Mouse (Mus musculus) liver, embryonic 14.5 days (tissue): ENCODE results near the gene Vsig2. TPM values are rescaled to one million over a fixed set of nuclear protein-coding genes. Genes with fewer than 3 reads are reported as not detected.

Experiments used
- ATAC-seq: fragments of 200-750 bp; cut with Nextera tagmentation; 2 replicates; pipeline ENCODE4 v1.8.0; 2017; ENCODE audit warnings: moderate number of reproducible peaks, mild to moderate bottlenecking, moderate library complexity; ENCODE audit not compliant: insufficient read depth
- DNase-seq, 3 experiments: peaks; one replicate each; pipeline ENCODE4 v3.0.0-alpha.2; 2012 to 2013; ENCODE audit warnings: low read depth in 3 of 3, low spot score in 3 of 3
- H3K27ac ChIP-seq: fragments of 300-500 bp; sonication (generic); 2 replicates; pipeline ENCODE4 v1.5.1; 2014; ENCODE audit warnings: moderate library complexity, mild to moderate bottlenecking, control low read depth, inconsistent platforms
- H3K27me3 ChIP-seq: fragments of 300-500 bp; sonication (generic); 2 replicates; pipeline ENCODE4 v1.6.1; 2014; ENCODE audit warnings: mild to moderate bottlenecking, low read length, moderate library complexity; ENCODE audit not compliant: control insufficient read depth, insufficient read depth
- H3K36me3 ChIP-seq: fragments of 300-500 bp; sonication (generic); replicated peaks from 2 replicates; pipeline ENCODE4 v1.6.1; 2014; ENCODE audit warnings: low read depth; ENCODE audit not compliant: control insufficient read depth, insufficient read depth
- H3K4me1 ChIP-seq, 2 experiments: fragments of 200-500 bp in 1 of 2; fragments of 300-500 bp in 1 of 2; sonication (generic) in 1 of 2; replicated peaks; 2 replicates each; pipeline ENCODE4 v1.6.1; 2012 to 2014; ENCODE audit warnings: antibody characterized with exemption in 1 of 2, inconsistent platforms in 1 of 2, low read length in 1 of 2; ENCODE audit not compliant: control insufficient read depth in 2 of 2, insufficient read depth in 2 of 2
- H3K4me2 ChIP-seq: fragments of 300-500 bp; sonication (generic); 2 replicates; pipeline ENCODE4 v1.6.1; 2014; ENCODE audit warnings: low read depth, mild to moderate bottlenecking, control low read depth, moderate library complexity
- H3K4me3 ChIP-seq, 2 experiments: fragments of 200-500 bp in 1 of 2; fragments of 300-500 bp in 1 of 2; sonication (generic) in 1 of 2; 2 replicates each; pipeline ENCODE4 v1.5.1; 2012 to 2014; ENCODE audit warnings: low read depth in 2 of 2, low read length in 2 of 2, mild to moderate bottlenecking in 2 of 2, control low read depth in 1 of 2, inconsistent platforms in 1 of 2, moderate library complexity in 1 of 2; ENCODE audit not compliant: insufficient read depth in 1 of 2
- H3K9ac ChIP-seq: fragments of 300-500 bp; sonication (generic); replicated peaks from 2 replicates; pipeline ENCODE4 v1.6.1; 2014; ENCODE audit warnings: mild to moderate bottlenecking, control low read depth, moderate library complexity
- H3K9me3 ChIP-seq: fragments of 300-500 bp; sonication (generic); 2 replicates; pipeline ENCODE4 v1.6.1; 2016; ENCODE audit warnings: low read length, mixed read lengths; ENCODE audit not compliant: control insufficient read depth
- CTCF ChIP-seq: IDR thresholded peaks from 2 replicates; pipeline ENCODE4 v1.5.1; 2016; ENCODE audit warnings: antibody characterized with exemption, low read depth, control low read depth
- EP300 ChIP-seq: IDR thresholded peaks from 2 replicates; pipeline ENCODE4 v1.6.1; 2016; ENCODE audit warnings: antibody characterized with exemption, low read depth
- whole genome bisulfite sequencing: fragments of 180-500 bp; shearing (Covaris S2); extraction: QIAGEN DNeasy Blood & Tissue Kit; methylation state at CpG from one replicate; pipeline ENCODE4 v1.1.7; 2014; ENCODE audit not compliant: insufficient replicate concordance; 5-methylcytosine and 5-hydroxymethylcytosine counted together
- polyA plus RNA-seq, 2 experiments: library from polyadenylated mRNA; depleted of rRNA in 1 of 2; stranded (reverse) in 1 of 2; unstranded in 1 of 2; fragments of >200 nt; fragmentation: Nextera tagmentation in 1 of 2; extraction: Ambion mirVana in 1 of 2; gene quantifications; 2 replicates each; pipeline versions ENCODE4 v1.2.1 to v1.2.3; 2012 to 2014

Gene Vsig2
- polyA plus RNA-seq, 2 experiments = 0.36 to 0.70 TPM

DNA sequence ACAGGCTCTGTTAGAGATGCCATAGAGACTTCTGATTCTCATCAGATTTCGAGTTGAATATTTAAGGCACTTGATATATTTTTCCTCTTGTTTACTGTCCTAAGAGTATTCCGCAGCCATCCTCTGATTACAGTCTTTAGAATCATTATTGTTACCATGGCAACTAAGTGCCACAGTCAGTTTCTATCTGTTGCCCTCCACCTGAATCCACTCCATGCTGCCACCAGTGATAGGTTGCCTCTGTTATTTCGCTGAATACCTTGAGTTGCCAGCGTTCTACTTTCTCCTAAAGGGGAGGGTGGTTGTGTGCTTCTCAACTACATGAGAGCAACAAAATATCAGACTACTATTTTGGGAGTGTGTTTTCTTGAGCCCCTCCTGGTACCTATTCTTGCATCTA, 47.7 kb downstream of the Vsig2 start:
- H3K4me1 ChIP-seq = no peaks in the 10 kb centered on the region
- WGBS = 61% methylated on average over 4 of the region's 4 CpGs
- no peak overlapping the region for H3K4me2 ChIP-seq
- no peaks in the 10 kb centered on the region for H3K9me3 ChIP-seq
- H3K27me3 ChIP-seq = no peaks in the 10 kb centered on the region
- no peaks in the 10 kb centered on the region for H3K36me3 ChIP-seq
- ATAC-seq (no peak), DNase-seq (no peak)
- TF ChIP-seq CTCF = no peak
- TF ChIP-seq EP300 = no peak
- H3K4me3 ChIP-seq = no peak overlapping the region
- H3K9ac ChIP-seq = no peak overlapping the region
- H3K27ac ChIP-seq = no peak overlapping the region

DNA sequence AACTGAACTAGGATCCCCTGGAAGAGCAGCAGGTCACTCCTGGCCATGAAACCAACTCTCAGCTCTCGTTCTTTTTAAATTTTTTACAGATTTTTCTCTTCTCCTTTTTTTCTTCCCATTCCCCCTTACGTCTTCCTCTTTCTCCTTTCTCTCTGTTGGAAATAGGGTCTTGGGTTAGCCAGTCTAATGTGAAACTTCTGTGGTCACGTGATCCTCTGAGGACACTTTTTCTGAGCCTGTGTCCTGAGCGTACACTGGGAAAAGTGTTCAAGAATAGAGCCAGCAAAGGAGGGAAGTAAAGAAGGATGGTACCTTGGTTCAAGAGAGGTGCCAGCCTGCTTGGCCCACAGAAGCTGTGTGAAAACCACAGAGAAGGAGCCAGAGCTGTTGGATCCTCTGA, 51.3 kb downstream of the Vsig2 start:
- TF ChIP-seq EP300 (no peak), CTCF (no peak)
- Histone ChIP-seq H3K4me1 (peaks cover 0 to 4% of the 10 kb centered on the region in 2 experiments; a peak in 2 of 4 replicates), H3K4me3 (no peak overlapping the region), H3K9ac (no peak overlapping the region), H3K4me2 (no peak overlapping the region), H3K9me3 (no peaks in the 10 kb centered on the region), H3K27me3 (no peaks in the 10 kb centered on the region), H3K36me3 (no peaks in the 10 kb centered on the region), H3K27ac (no peak overlapping the region)
- no peak for DNase-seq
- WGBS = 68% methylated on average over 4 of the region's 4 CpGs
- no peak for ATAC-seq

DNA sequence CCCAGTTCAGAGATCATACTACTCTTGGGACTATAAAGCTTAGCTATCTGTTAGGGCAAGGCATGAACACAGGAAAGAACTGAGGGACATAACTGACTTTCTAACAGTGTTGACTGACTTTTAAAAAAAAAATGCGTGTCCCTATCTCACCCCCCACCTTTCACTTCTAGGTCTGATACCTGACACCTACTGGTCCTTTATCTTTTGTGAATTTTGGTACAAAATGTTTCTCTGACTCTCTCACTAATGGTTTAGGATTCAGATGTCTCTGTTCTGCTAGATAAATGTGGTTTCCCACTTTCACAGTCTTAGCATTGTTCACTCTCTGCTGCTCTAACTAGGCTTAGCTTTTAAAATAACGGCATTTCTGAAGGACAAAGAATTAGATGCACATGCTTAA, 53.0 kb downstream of the Vsig2 start:
- 15% methylated on average over 2 of the region's 2 CpGs for WGBS
- no peak overlapping the region for H3K4me3 ChIP-seq
- H3K27me3 ChIP-seq = no peaks in the 10 kb centered on the region
- H3K9me3 ChIP-seq = no peaks in the 10 kb centered on the region
- no peaks in the 10 kb centered on the region for H3K36me3 ChIP-seq
- ATAC-seq = peak; percentile 35; the same call in 1 of the 2 replicates
- DNase-seq = no peak
- H3K4me2 ChIP-seq = no peak overlapping the region
- no peak overlapping the region for H3K9ac ChIP-seq
- no peak overlapping the region for H3K27ac ChIP-seq
- TF ChIP-seq EP300 (peak; percentile 44; the same call in 1 of the 2 replicates), CTCF (no peak)
- H3K4me1 ChIP-seq = peaks cover 0 to 6% of the 10 kb centered on the region in 2 experiments; a peak in 2 of 4 replicates

DNA sequence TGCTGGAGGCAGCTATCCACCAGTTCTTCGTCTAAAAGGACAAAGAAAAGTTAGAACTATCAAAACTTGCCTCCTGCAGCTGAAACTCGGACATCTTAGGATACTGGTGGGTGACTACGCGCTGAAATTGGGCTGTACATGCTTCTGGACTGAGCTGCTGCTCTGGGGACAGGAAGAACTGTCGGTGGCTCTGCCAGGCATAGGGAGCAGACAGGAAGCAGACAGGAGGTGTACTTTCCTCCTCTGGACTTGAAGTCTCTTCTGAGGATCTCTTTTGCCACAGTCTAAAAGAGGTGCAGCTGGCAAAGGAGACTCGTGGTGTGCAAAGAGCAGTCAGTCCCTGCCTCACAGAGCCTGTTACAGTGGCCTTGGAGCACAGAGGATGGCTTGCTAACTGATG, 53.6 kb downstream of the Vsig2 start:
- DNase-seq = no peak
- no peaks in the 10 kb centered on the region for H3K9me3 ChIP-seq
- 19% methylated on average over 6 of the region's 6 CpGs for WGBS
- no peak for TF ChIP-seq EP300
- no peak for TF ChIP-seq CTCF
- no peaks in the 10 kb centered on the region for H3K27me3 ChIP-seq
- no peak overlapping the region for H3K9ac ChIP-seq
- peaks cover 0 to 6% of the 10 kb centered on the region in 2 experiments; a peak in 2 of 4 replicates for H3K4me1 ChIP-seq
- no peak overlapping the region for H3K4me2 ChIP-seq
- ATAC-seq = no peak
- H3K4me3 ChIP-seq = no peak overlapping the region
- no peak overlapping the region for H3K27ac ChIP-seq
- no peaks in the 10 kb centered on the region for H3K36me3 ChIP-seq

DNA sequence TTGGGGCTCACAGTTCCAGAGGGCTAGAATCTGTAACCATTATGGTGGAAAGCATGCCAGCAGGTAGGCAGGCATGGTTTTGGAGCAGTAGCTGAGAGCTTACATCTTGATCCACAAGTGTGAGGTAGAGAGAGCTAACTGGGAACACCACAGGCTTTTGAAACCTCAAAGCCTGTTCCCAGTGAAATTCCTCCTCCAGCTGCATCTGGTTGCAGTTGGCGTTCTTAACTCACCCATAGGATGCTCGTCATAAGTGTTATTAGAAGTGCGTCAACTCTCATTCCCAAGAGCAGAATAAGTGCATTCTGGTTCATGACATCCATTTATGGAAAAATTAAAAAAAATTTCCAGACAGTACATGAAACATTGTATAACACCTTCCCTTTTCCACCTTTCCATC, 54.6 kb downstream of the Vsig2 start:
- DNase-seq (no peak), ATAC-seq (no peak)
- Histone ChIP-seq H3K9me3 (no peaks in the 10 kb centered on the region), H3K27ac (no peak overlapping the region), H3K36me3 (no peaks in the 10 kb centered on the region), H3K4me2 (no peak overlapping the region), H3K4me1 (peaks cover 0 to 6% of the 10 kb centered on the region in 2 experiments; a peak in 2 of 4 replicates), H3K4me3 (no peak overlapping the region), H3K9ac (no peak overlapping the region), H3K27me3 (no peaks in the 10 kb centered on the region)
- TF ChIP-seq EP300 (no peak), CTCF (no peak)
- whole genome bisulfite sequencing = 81% methylated on average over 3 of the region's 3 CpGs

Other genes with a start within 250 kb of the Vsig2 start
- 1.1 and 1.5 TPM in 2 replicates for gene Ccdc15, start 190.8 kb upstream of the Vsig2 start, polyA plus RNA-seq (2012; rRNA removed)
- 3.0 and 3.6 TPM in 2 replicates for gene Ccdc15, start 190.8 kb upstream of the Vsig2 start, polyA plus RNA-seq (2014; fragmentation: Nextera tagmentation; extraction: Ambion mirVana)
- not detected in 2 replicates for gene Hepacam, start 171.9 kb upstream of the Vsig2 start, polyA plus RNA-seq (2012; rRNA removed)
- not detected in 2 replicates for gene Hepacam, start 171.9 kb upstream of the Vsig2 start, polyA plus RNA-seq (2014; fragmentation: Nextera tagmentation; extraction: Ambion mirVana)
- 1.4 TPM in 2 replicates for gene Robo4, start 137.4 kb upstream of the Vsig2 start, polyA plus RNA-seq (2012; rRNA removed)
- gene Robo4, start 137.4 kb upstream of the Vsig2 start, polyA plus RNA-seq (2014; fragmentation: Nextera tagmentation; extraction: Ambion mirVana) = 1.6 and 1.8 TPM in 2 replicates
- gene Robo3, start 106.0 kb upstream of the Vsig2 start, polyA plus RNA-seq (2012; rRNA removed) = 0.23 and 0.25 TPM in 2 replicates
- 0.05 and 0.11 TPM in 2 replicates for gene Robo3, start 106.0 kb upstream of the Vsig2 start, polyA plus RNA-seq (2014; fragmentation: Nextera tagmentation; extraction: Ambion mirVana)
- gene Msantd2, start 49.9 kb upstream of the Vsig2 start, polyA plus RNA-seq (2012; rRNA removed) = 6.6 and 9.3 TPM in 2 replicates
- 3.8 TPM in 2 replicates for gene Msantd2, start 49.9 kb upstream of the Vsig2 start, polyA plus RNA-seq (2014; fragmentation: Nextera tagmentation; extraction: Ambion mirVana)
- gene Esam, start 11.2 kb upstream of the Vsig2 start, polyA plus RNA-seq (2012; rRNA removed) = 6.5 and 7.3 TPM in 2 replicates
- gene Esam, start 11.2 kb upstream of the Vsig2 start, polyA plus RNA-seq (2014; fragmentation: Nextera tagmentation; extraction: Ambion mirVana) = 9.9 and 10.7 TPM in 2 replicates
- gene Nrgn, start 13.6 kb downstream of the Vsig2 start, polyA plus RNA-seq (2012; rRNA removed) = 5.4 and 7.1 TPM in 2 replicates
- gene Nrgn, start 13.6 kb downstream of the Vsig2 start, polyA plus RNA-seq (2014; fragmentation: Nextera tagmentation; extraction: Ambion mirVana) = 5.4 and 7.6 TPM in 2 replicates
- gene Siae, start 16.4 kb downstream of the Vsig2 start, polyA plus RNA-seq (2012; rRNA removed) = 2.2 TPM in 2 replicates
- 5.7 and 6.0 TPM in 2 replicates for gene Siae, start 16.4 kb downstream of the Vsig2 start, polyA plus RNA-seq (2014; fragmentation: Nextera tagmentation; extraction: Ambion mirVana)
- gene Spa17, start 74.5 kb downstream of the Vsig2 start, polyA plus RNA-seq (2012; rRNA removed) = 0.56 and 1.3 TPM in 2 replicates
- gene Spa17, start 74.5 kb downstream of the Vsig2 start, polyA plus RNA-seq (2014; fragmentation: Nextera tagmentation; extraction: Ambion mirVana) = 2.6 and 2.7 TPM in 2 replicates
- 15.7 and 23.1 TPM in 2 replicates for gene Tbrg1, start 118.1 kb downstream of the Vsig2 start, polyA plus RNA-seq (2012; rRNA removed)
- 47.0 and 54.5 TPM in 2 replicates for gene Tbrg1, start 118.1 kb downstream of the Vsig2 start, polyA plus RNA-seq (2014; fragmentation: Nextera tagmentation; extraction: Ambion mirVana)
- not detected in 2 replicates for gene Panx3, start 130.0 kb downstream of the Vsig2 start, polyA plus RNA-seq (2012; rRNA removed)
- gene Panx3, start 130.0 kb downstream of the Vsig2 start, polyA plus RNA-seq (2014; fragmentation: Nextera tagmentation; extraction: Ambion mirVana) = not detected in 2 replicates
- not detected in 2 replicates for gene Olfr160, start 177.0 kb downstream of the Vsig2 start, polyA plus RNA-seq (2012; rRNA removed)
- gene Olfr160, start 177.0 kb downstream of the Vsig2 start, polyA plus RNA-seq (2014; fragmentation: Nextera tagmentation; extraction: Ambion mirVana) = not detected in 2 replicates
- not detected in 2 replicates for gene Olfr874, start 205.9 kb downstream of the Vsig2 start, polyA plus RNA-seq (2012; rRNA removed)
- not detected in 2 replicates for gene Olfr874, start 205.9 kb downstream of the Vsig2 start, polyA plus RNA-seq (2014; fragmentation: Nextera tagmentation; extraction: Ambion mirVana)
- gene Olfr875, start 232.6 kb downstream of the Vsig2 start, polyA plus RNA-seq (2012; rRNA removed) = not detected in 2 replicates
- not detected in 2 replicates for gene Olfr875, start 232.6 kb downstream of the Vsig2 start, polyA plus RNA-seq (2014; fragmentation: Nextera tagmentation; extraction: Ambion mirVana)